Mouse (Mus musculus): Measurements from ENCODE around the gene Col6a3. TPM values are rescaled to one million over a fixed set of nuclear protein-coding genes. Genes with fewer than 3 reads are reported as not detected.

Gene Col6a3
- polyA plus RNA-seq, 1 experiment from 2014 or later: 4.7 TPM

- Histone ChIP-seq H3K9ac (replicated peaks) (peak overlapping the region; percentile 68), H3K27ac (peak overlapping the region; percentile 93), H3K4me3 (replicated peaks) (peak overlapping the region; percentile 31), H3K4me1 (replicated peaks) (peaks cover 26% of the 10 kb centered on the region), H3K9me3 (no peaks in the 10 kb centered on the region), H3K36me3 (no peaks in the 10 kb centered on the region), H3K4me2 (replicated peaks) (peak overlapping the region; percentile 49), H3K27me3 (no peaks in the 10 kb centered on the region)
- WGBS: 6% methylated on average over 14 of the region's 14 CpGs
- ATAC-seq: peak; percentile 95
These were observed 99.8 kb downstream of the Col6a3 start for GRCm38 (mm10) chr1:90743941-90744386.

- Histone ChIP-seq H3K4me3 (replicated peaks) (peak overlapping the region; percentile 31), H3K9ac (replicated peaks) (no peak overlapping the region), H3K27ac (peak overlapping the region; percentile 93), H3K4me2 (replicated peaks) (peak overlapping the region; percentile 49), H3K4me1 (replicated peaks) (peaks cover 26% of the 10 kb centered on the region), H3K9me3 (no peaks in the 10 kb centered on the region), H3K27me3 (no peaks in the 10 kb centered on the region), H3K36me3 (no peaks in the 10 kb centered on the region)
- ATAC-seq: peak; percentile 69
- WGBS: 94% methylated on average over 1 of the region's 1 CpGs
These were observed 100.3 kb downstream of the Col6a3 start for GRCm38 (mm10) chr1:90743445-90743844.

- Histone ChIP-seq H3K27ac (no peak overlapping the region), H3K9ac (replicated peaks) (no peak overlapping the region), H3K4me3 (replicated peaks) (no peak overlapping the region), H3K9me3 (no peaks in the 10 kb centered on the region), H3K4me2 (replicated peaks) (no peak overlapping the region), H3K4me1 (replicated peaks) (peaks cover 26% of the 10 kb centered on the region), H3K27me3 (peaks cover 4% of the 10 kb centered on the region; the same call in 1 of the 2 replicates), H3K36me3 (no peaks in the 10 kb centered on the region)
- WGBS: 89% methylated on average over 7 of the region's 7 CpGs
- no peak for ATAC-seq
These were observed 101.1 kb downstream of the Col6a3 start for GRCm38 (mm10) chr1:90742641-90743040.

DNA sequence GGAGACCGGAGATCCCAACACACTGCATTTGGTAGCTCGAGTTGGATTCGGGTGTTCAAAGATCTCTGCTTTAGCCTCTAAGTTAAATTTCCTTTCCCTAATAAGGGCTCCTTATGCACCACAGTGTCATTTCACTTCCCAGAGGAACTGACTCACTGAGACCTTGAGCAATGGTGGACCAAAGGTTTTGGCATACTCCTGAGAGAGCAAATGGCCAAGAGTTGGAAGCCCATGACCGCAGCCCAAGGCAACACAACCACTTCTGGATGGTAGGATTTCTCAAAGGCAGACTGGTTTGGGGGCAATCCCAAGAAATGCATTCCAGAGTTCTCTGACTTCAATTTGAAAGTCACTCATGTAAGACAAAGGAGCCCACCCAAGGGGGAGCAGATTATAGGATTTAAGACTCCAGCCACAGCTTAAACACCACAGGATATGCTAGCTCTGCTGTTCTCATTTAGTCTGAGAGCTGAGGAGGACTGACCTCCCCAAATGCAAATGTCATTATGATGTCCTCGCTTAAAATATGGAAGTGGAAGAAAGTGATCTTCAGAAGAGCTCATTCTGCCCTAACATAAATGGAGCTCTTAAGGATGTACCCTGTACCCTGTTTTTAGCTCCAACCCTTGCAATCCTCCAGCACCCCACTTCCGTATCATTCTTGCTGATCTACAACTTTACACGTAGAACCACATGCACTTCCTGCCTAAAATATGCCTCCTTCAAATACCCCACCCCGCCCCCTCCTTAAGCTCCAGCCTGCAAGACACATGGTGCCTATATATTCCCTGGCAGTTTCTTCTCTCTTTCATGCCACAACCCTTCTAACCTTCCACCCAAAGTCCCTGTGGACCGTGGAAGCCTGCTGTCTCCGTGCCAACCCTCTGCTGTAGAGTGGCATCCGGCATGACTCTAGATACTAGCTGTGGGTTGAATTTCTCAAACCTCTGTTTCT lies 103.3 kb downstream of the Col6a3 start:
- no peak for ATAC-seq
- no peaks in the 10 kb centered on the region for H3K36me3 ChIP-seq
- H3K9me3 ChIP-seq: no peaks in the 10 kb centered on the region
- peaks cover 26% of the 10 kb centered on the region for H3K4me1 ChIP-seq (replicated peaks)
- no peak overlapping the region for H3K4me3 ChIP-seq (replicated peaks)
- no peak overlapping the region for H3K9ac ChIP-seq (replicated peaks)
- H3K27ac ChIP-seq: no peak overlapping the region
- WGBS: 75% methylated on average over 11 of the region's 11 CpGs
- peaks cover 4% of the 10 kb centered on the region; the same call in 1 of the 2 replicates for H3K27me3 ChIP-seq
- H3K4me2 ChIP-seq (replicated peaks): no peak overlapping the region

- Histone ChIP-seq H3K27me3 (peaks cover 4% of the 10 kb centered on the region; the same call in 1 of the 2 replicates), H3K9me3 (no peaks in the 10 kb centered on the region), H3K36me3 (no peaks in the 10 kb centered on the region), H3K4me1 (replicated peaks) (peaks cover 22% of the 10 kb centered on the region), H3K4me2 (replicated peaks) (no peak overlapping the region), H3K4me3 (replicated peaks) (no peak overlapping the region), H3K9ac (replicated peaks) (no peak overlapping the region), H3K27ac (no peak overlapping the region)
- ATAC-seq: no peak
- 96% methylated on average over 2 of the region's 2 CpGs for WGBS
These were observed 104.9 kb downstream of the Col6a3 start for GRCm38 (mm10) chr1:90738913-90739312.

GRCm38 (mm10) chr1:90729466-90729865 lies 114.3 kb downstream of the Col6a3 start:
- no peaks in the 10 kb centered on the region for H3K9me3 ChIP-seq
- 83% methylated on average over 3 of the region's 3 CpGs for WGBS
- H3K36me3 ChIP-seq: no peaks in the 10 kb centered on the region
- no peak overlapping the region for H3K4me3 ChIP-seq (replicated peaks)
- no peak overlapping the region for H3K27ac ChIP-seq
- H3K27me3 ChIP-seq: no peaks in the 10 kb centered on the region
- no peak overlapping the region for H3K4me2 ChIP-seq (replicated peaks)
- H3K4me1 ChIP-seq (replicated peaks): peaks cover 18% of the 10 kb centered on the region
- H3K9ac ChIP-seq (replicated peaks): no peak overlapping the region
- no peak for ATAC-seq

DNA sequence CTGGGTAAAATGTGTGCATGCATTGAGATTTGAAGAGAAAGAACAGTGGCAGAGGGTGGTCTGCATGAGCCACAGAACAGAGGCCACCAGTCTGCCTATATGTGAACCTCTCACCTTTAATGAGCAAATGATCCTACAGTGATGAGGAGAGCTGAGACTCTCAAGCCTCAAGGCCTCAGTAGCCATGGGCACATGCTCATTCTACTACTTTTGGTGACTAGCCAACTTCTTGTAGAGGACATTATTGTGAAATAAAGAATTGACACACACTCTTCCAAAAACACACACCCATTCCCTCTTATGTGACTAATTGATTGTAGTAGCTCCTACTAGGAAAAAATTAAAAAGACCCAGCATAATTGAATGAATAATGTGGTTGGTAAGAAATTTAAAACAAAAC lies 120.0 kb downstream of the Col6a3 start:
- Histone ChIP-seq H3K36me3 (no peaks in the 10 kb centered on the region), H3K27ac (no peak overlapping the region), H3K4me1 (replicated peaks) (no peaks in the 10 kb centered on the region), H3K27me3 (no peaks in the 10 kb centered on the region), H3K4me2 (replicated peaks) (no peak overlapping the region), H3K9ac (replicated peaks) (no peak overlapping the region), H3K9me3 (no peaks in the 10 kb centered on the region), H3K4me3 (replicated peaks) (no peak overlapping the region)
- no peak for ATAC-seq

DNA sequence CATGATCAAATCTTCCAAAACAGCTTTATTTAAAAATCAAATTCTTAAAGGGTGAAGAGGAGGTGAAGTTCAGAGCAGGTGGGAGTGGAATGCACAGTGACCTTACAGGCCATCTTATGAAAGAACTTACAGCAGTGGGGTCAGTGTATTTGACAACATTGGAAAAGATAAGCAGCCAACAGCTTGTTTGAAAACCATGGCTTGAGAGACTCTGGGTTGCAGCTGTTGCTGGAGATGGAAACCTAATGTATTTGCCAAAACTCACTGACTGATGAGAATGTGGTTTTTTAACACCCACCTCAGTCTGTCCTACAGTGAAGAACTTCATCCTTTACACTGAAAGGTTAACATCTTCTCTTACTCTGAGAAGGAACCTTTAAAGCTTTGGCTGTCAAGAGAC lies 120.4 kb downstream of the Col6a3 start:
- ATAC-seq: no peak
- no peak overlapping the region for H3K4me3 ChIP-seq (replicated peaks)
- no peak overlapping the region for H3K4me2 ChIP-seq (replicated peaks)
- no peak overlapping the region for H3K27ac ChIP-seq
- H3K9ac ChIP-seq (replicated peaks): no peak overlapping the region
- H3K27me3 ChIP-seq: no peaks in the 10 kb centered on the region
- H3K36me3 ChIP-seq: no peaks in the 10 kb centered on the region
- no peaks in the 10 kb centered on the region for H3K9me3 ChIP-seq
- no peaks in the 10 kb centered on the region for H3K4me1 ChIP-seq (replicated peaks)

GRCm38 (mm10) chr1:90722021-90722420 lies 121.8 kb downstream of the Col6a3 start:
- Histone ChIP-seq H3K4me3 (replicated peaks) (no peak overlapping the region), H3K4me1 (replicated peaks) (no peaks in the 10 kb centered on the region), H3K36me3 (no peaks in the 10 kb centered on the region), H3K27ac (no peak overlapping the region), H3K9ac (replicated peaks) (no peak overlapping the region), H3K27me3 (no peaks in the 10 kb centered on the region), H3K9me3 (no peaks in the 10 kb centered on the region), H3K4me2 (replicated peaks) (no peak overlapping the region)
- no peak for ATAC-seq

DNA sequence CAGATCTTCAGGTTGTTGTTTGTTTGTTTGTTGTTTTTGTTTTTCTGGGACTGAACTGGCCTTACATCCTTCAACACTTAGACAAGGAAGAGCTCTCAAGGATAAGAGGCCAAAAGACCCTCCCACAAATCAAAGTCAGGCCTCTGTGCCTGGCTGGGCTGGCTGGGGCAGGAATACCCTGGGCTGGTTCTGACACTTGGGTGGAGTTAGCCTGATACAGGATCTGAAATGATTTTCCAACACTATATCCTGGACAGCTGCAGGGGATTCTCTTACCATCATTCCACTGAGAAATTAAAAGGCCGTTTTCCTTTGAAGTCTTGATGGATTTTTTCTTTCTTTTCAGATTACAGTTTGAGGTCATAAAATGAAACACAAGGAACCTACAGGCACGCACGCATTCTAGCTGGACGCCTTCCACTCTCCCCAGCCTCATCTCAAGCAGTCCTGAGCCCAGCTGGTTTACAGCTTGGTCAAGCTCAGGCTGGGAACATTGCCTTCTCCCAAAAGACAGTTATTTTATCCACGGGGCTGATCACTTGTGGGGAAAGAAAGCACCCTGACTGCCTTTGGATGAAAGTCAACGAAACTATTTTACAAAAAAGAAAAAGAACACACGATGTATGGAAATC lies 123.0 kb downstream of the Col6a3 start:
- WGBS: 80% methylated on average over 7 of the region's 7 CpGs

GRCm38 (mm10) chr1:90718826-90719550 lies 124.8 kb downstream of the Col6a3 start:
- no peaks in the 10 kb centered on the region for H3K4me1 ChIP-seq (replicated peaks)
- 95% methylated on average over 6 of the region's 6 CpGs for WGBS

More for the DNA sequence above, 123.0 kb downstream of the Col6a3 start:
- Histone ChIP-seq H3K4me1 (replicated peaks) (no peaks in the 10 kb centered on the region), H3K9me3 (no peaks in the 10 kb centered on the region), H3K4me2 (replicated peaks) (no peak overlapping the region), H3K4me3 (replicated peaks) (no peak overlapping the region), H3K27ac (no peak overlapping the region), H3K9ac (replicated peaks) (no peak overlapping the region), H3K27me3 (no peaks in the 10 kb centered on the region), H3K36me3 (no peaks in the 10 kb centered on the region)
- ATAC-seq: no peak

GRCm38 (mm10) chr1:90716258-90716657 lies 127.5 kb downstream of the Col6a3 start:
- Histone ChIP-seq H3K4me3 (replicated peaks) (no peak overlapping the region), H3K27me3 (no peaks in the 10 kb centered on the region), H3K9ac (replicated peaks) (no peak overlapping the region), H3K27ac (no peak overlapping the region), H3K4me2 (replicated peaks) (no peak overlapping the region), H3K36me3 (no peaks in the 10 kb centered on the region), H3K4me1 (replicated peaks) (no peaks in the 10 kb centered on the region), H3K9me3 (no peaks in the 10 kb centered on the region)
- ATAC-seq: no peak
- WGBS: 70% methylated on average over 2 of the region's 2 CpGs

More at GRCm38 (mm10) chr1:90718826-90719550, 124.8 kb downstream of the Col6a3 start:
- H3K9me3 ChIP-seq: no peaks in the 10 kb centered on the region
- no peak overlapping the region for H3K4me3 ChIP-seq (replicated peaks)
- no peak for ATAC-seq
- no peak overlapping the region for H3K4me2 ChIP-seq (replicated peaks)
- H3K27me3 ChIP-seq: no peaks in the 10 kb centered on the region
- no peaks in the 10 kb centered on the region for H3K36me3 ChIP-seq
- no peak overlapping the region for H3K9ac ChIP-seq (replicated peaks)
- H3K27ac ChIP-seq: no peak overlapping the region

All from midbrain, embryonic 13.5 days (tissue).